Mouse (Mus musculus): ENCODE results near the gene Zfp276. TPM values are rescaled to one million over a fixed set of nuclear protein-coding genes. Genes with fewer than 3 reads are reported as not detected.
"Not testable (repeated sequence)": the region's sequence is repeated elsewhere in the genome, so short reads cannot be mapped to it uniquely, and the experiment has no call there.

The Zfp276 gene
- polyA plus RNA-seq, 1 experiment from 2014 or later, result 13.2 TPM

DNA sequence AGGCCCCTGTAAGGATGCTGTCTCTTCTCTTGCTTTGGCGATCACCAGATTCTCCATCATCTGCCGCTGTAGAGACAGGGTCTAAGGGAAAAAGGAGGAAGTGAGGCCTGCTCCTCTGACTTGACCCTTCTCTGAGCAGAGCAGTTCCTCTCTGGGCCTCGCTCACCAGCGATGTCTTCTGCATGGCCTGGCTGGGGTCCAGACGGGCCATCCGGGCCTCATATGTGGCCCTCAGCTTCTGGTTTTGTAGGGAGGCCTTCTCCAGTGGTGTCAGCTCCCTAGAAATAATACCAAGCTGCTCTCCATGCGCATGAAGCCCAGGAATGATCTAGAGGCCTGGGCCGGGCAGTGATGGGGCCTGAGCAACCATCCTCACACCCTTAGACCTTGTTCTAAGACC is 5.4 kb upstream of the Zfp276 start:
- ATAC-seq (replicated peaks; ENCODE audit: insufficient number of reproducible peaks, insufficient read depth, low FRiP score, low read depth), result no peak
- Histone ChIP-seq H3K27me3 (no peaks in the 10 kb centered on the region), H3K4me3 (no peak overlapping the region), H3K4me1 (replicated peaks) (peaks cover 10% of the 10 kb centered on the region), H3K4me2 (no peak overlapping the region), H3K9ac (no peak overlapping the region), H3K27ac (no peak overlapping the region), H3K9me3 (replicated peaks) (no peaks in the 10 kb centered on the region), H3K36me3 (peaks cover 65% of the 10 kb centered on the region)
- WGBS, result 87% methylated on average over 8 of the region's 8 CpGs

DNA sequence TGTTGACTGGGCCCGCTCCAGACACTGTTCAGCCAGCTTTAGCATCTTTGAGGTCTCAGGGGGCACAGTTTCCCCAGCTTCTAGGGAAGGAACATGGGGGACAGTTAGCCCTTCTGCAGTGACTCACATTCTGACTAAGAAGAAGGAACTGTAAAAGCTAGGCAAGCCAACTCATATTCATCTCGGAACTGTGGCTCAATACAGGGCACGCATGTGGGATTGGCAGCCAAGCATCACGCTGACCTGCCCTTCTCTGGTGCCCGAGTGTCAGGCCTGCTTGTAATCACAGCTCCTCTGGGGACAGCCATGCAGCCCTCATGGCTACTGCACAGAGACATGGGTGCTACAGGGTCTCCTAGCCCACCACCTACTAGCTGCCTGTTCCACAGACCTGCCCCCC is 3.1 kb upstream of the Zfp276 start:
- H3K4me3 ChIP-seq, result no peak overlapping the region
- no peak overlapping the region for H3K9ac ChIP-seq
- no peaks in the 10 kb centered on the region for H3K27me3 ChIP-seq
- no peaks in the 10 kb centered on the region for H3K9me3 ChIP-seq (replicated peaks)
- 88% methylated on average over 5 of the region's 5 CpGs for WGBS
- peaks cover 21% of the 10 kb centered on the region for H3K4me1 ChIP-seq (replicated peaks)
- no peak overlapping the region for H3K4me2 ChIP-seq
- H3K27ac ChIP-seq, result no peak overlapping the region
- H3K36me3 ChIP-seq, result peaks cover 45% of the 10 kb centered on the region
- ATAC-seq (replicated peaks; ENCODE audit: insufficient number of reproducible peaks, insufficient read depth, low FRiP score, low read depth), result no peak

DNA sequence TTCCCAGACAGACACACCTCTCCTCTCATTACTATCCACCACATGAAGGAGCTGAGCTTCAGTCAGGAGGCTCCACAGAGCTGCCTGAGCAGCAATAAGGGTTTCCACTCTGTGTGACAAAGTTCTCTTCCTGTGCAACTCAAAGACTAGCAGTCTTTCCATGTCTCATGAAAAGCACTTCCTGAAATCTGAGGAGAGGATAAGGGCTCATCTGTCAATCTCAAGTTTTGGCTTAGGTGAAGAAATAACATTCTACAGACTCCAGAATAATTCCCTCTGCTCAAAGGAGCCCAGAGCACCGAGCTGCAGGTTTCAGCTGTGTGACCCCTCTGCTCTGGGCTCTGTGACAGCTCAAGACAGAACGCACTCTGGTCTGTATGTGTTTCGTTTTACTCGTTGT is 1.1 kb upstream of the Zfp276 start:
- WGBS, result 34% methylated on average over 4 of the region's 4 CpGs
- Histone ChIP-seq H3K4me2 (peak overlapping the region; percentile 90), H3K9me3 (replicated peaks) (no peaks in the 10 kb centered on the region), H3K27ac (peak overlapping the region; percentile 90; the same call in 1 of the 2 replicates), H3K9ac (peak overlapping the region; percentile 98; the same call in 1 of the 2 replicates), H3K27me3 (no peaks in the 10 kb centered on the region), H3K36me3 (peaks cover 41% of the 10 kb centered on the region), H3K4me1 (replicated peaks) (peaks cover 21% of the 10 kb centered on the region), H3K4me3 (peak overlapping the region; percentile 96)
- ATAC-seq (replicated peaks; ENCODE audit: insufficient number of reproducible peaks, insufficient read depth, low FRiP score, low read depth), result no peak

DNA sequence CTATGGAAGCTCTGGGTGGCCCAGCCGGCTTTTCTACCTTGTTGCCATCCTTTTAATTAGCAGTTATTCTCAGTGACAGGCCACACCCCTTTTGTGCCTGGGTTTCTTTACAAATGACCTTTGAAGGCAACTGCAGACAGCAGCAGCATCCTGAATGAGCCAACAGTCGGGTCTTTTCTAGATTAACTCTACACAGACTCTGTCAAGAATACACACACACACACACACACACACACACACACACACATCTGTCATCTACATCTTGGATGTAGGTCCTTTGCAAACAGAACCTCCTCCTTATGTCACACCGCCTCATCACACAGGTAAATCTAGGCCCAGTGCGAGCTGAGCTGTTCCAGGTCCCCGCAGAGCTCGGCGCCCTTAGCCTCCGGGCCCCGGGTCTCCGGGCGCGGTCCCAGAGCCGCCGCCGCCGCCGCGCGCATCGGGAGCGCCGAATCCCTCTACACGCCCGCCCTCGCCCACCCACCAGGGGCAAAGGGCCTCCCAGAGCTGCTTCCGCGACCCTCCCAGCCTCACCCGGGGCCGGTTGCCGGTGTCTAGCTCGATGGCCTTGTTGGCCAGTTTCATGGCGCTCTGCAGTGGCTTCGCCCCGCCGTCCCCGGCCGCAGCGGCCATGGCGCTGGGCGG is 420 bp upstream of the Zfp276 start:
- no peaks in the 10 kb centered on the region for H3K9me3 ChIP-seq (replicated peaks)
- WGBS, result under 1% methylated on average over 40 of the region's 40 CpGs
- peaks cover 21% of the 10 kb centered on the region for H3K4me1 ChIP-seq (replicated peaks)
- no peaks in the 10 kb centered on the region for H3K27me3 ChIP-seq
- peak; percentile 32 for ATAC-seq (replicated peaks; ENCODE audit: insufficient number of reproducible peaks, insufficient read depth, low FRiP score, low read depth)
- H3K36me3 ChIP-seq, result peaks cover 37% of the 10 kb centered on the region
- peak overlapping the region; percentile 98 for H3K9ac ChIP-seq
- H3K4me2 ChIP-seq, result peak overlapping the region; percentile 90
- H3K27ac ChIP-seq, result peak overlapping the region; percentile 90
- peak overlapping the region; percentile 96 for H3K4me3 ChIP-seq

DNA sequence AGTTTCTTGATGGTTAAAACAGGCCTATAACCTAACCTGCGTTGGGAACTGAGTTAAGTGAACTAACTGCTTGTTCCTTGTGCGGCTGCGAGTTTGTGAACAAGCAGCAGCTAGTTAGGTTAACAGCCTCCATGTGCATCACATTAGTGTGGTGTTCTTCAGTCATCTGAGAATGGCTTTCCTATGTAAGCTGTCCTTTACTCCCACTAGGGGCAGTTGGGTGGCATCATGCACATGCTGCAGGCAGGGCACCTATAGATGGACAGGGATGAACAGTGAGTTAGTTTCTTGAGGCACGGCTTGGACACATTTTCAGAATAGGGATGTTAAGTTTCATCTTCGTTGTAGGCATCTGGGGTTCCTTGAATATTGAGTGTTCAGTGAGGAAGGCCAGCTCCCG is 1.2 kb downstream of the Zfp276 start:
- no peak overlapping the region for H3K27ac ChIP-seq

DNA sequence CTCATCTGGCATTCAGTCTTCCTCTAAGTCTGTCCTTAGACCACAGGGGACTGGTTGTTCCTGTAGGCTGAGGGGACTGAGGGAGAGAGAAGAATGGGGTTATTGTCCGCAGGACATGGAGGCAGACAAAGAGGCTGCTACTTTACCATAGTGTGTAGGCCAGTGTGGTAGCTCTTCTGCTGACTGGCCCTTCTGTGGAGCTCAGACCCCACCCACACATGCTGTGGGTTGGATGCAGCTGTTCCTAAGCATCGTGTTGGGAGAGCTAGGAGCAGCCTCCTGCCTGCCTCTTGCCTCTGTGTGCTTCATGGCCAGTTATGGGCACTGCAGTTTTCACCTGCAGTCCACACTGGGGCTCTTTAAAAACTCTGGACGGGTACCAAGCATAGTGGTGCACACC is 3.1 kb downstream of the Zfp276 start:
- no peaks in the 10 kb centered on the region for H3K27me3 ChIP-seq
- H3K4me1 ChIP-seq (replicated peaks), result peaks cover 21% of the 10 kb centered on the region
- H3K4me2 ChIP-seq, result no peak overlapping the region
- no peak overlapping the region for H3K9ac ChIP-seq
- no peak for ATAC-seq (replicated peaks; ENCODE audit: insufficient number of reproducible peaks, insufficient read depth, low FRiP score, low read depth)
- H3K9me3 ChIP-seq (replicated peaks), result no peaks in the 10 kb centered on the region
- WGBS, result 85% methylated on average over 3 of the region's 3 CpGs
- H3K4me3 ChIP-seq, result no peak overlapping the region
- H3K36me3 ChIP-seq, result peaks cover 43% of the 10 kb centered on the region
- H3K27ac ChIP-seq, result no peak overlapping the region

More for the DNA sequence above, 1.2 kb downstream of the Zfp276 start:
- Histone ChIP-seq H3K4me3 (peak overlapping the region; percentile 96), H3K36me3 (peaks cover 41% of the 10 kb centered on the region), H3K4me2 (peak overlapping the region; percentile 90), H3K27me3 (no peaks in the 10 kb centered on the region), H3K9ac (peak overlapping the region; percentile 98), H3K4me1 (replicated peaks) (peaks cover 21% of the 10 kb centered on the region), H3K9me3 (replicated peaks) (no peaks in the 10 kb centered on the region)
- 63% methylated on average over 6 of the region's 6 CpGs for WGBS
- ATAC-seq (replicated peaks; ENCODE audit: insufficient number of reproducible peaks, insufficient read depth, low FRiP score, low read depth), result no peak

DNA sequence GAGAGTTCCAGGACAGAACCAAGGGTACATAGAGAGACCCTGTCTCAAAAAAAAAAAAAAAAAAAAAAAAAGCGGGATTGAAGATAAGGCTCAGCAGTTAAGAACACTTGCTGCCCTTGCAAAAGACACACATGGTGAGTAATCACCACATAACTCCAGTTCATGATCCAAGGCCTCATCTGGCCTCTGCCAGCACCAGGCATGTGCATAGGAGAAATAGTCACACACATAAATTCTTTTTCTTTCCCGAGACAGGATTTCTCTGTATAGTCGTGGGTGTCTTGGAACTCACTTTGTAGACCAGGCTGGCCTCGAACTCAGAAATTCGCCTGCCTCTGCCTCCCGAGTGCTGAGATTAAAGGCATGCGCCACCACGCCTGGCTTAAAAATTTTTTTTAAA is 3.6 kb downstream of the Zfp276 start:
- H3K27me3 ChIP-seq; ATAC-seq (replicated peaks; ENCODE audit: insufficient number of reproducible peaks, insufficient read depth, low FRiP score, low read depth); H3K27ac ChIP-seq; H3K4me3 ChIP-seq; H3K9ac ChIP-seq; H3K9me3 ChIP-seq (replicated peaks); H3K4me2 ChIP-seq: not testable (repeated sequence)
- H3K4me1 ChIP-seq (replicated peaks), result peaks cover 19% of the 10 kb centered on the region
- H3K36me3 ChIP-seq, result peaks cover 43% of the 10 kb centered on the region
- 88% methylated on average over 8 of the region's 8 CpGs for WGBS

DNA sequence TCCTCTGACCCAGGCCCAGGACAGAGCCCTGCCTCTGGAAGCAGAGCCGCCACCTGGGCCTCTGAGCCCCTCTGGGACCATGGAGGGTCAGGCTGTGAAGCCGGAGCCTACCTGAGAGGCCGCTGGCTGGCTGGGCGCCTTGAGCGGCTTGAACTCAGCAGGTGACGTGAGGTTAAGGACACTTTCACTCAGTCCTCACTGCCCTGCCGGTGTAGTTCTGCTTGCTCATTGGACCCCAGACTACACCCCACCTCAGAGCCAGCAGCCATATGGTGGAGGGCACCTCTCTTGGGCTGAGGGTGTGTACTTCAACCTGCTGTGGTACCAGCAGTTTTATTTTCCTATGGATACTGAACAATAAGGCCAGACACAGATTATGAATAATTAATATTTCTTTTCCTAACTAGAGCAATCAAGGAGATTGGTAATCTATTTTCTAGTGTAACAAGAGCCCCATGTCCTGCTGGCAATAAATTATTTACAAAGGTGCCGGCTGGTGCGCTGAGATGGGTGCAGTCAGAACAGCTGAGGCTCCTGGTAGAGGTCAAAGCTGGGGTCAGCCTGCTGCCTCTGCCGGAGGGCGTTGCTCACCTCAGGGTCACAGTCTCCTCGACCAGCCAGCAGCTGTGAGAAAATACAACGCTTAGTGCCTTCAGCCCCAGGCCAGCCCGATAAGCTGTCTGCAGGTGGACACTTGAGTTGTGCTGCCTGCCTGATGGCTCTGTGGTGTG is 14.1 kb downstream of the Zfp276 start:
- Histone ChIP-seq H3K4me1 (replicated peaks) (no peaks in the 10 kb centered on the region), H3K4me3 (no peak overlapping the region), H3K36me3 (peaks cover 63% of the 10 kb centered on the region), H3K27ac (no peak overlapping the region), H3K9ac (no peak overlapping the region), H3K9me3 (replicated peaks) (no peaks in the 10 kb centered on the region), H3K27me3 (no peaks in the 10 kb centered on the region), H3K4me2 (no peak overlapping the region)
- WGBS, result 72% methylated on average over 14 of the region's 14 CpGs
- no peak for ATAC-seq (replicated peaks; ENCODE audit: insufficient number of reproducible peaks, insufficient read depth, low FRiP score, low read depth)

DNA sequence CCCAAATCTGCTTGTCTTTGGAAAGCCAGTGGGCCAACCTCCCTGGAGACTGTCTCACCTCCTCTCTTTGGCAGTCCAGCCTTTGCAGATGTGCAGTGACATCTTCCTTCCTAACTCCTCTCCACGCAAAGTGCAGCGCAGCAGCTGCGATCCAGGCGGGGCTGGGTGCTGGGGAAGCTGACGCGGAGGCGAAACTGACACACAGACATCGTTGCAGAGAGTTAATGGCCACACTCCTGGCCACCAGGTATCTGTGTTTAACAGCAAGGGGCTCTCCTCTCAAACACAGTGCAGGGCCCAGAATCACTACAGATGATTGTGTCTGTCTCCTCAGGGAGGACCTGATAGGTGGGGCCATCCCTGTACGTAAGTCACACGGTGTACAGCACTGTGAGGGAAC is 17.2 kb downstream of the Zfp276 start:
- Histone ChIP-seq H3K4me2 (no peak overlapping the region), H3K9ac (no peak overlapping the region), H3K36me3 (peaks cover 40% of the 10 kb centered on the region), H3K4me1 (replicated peaks) (no peaks in the 10 kb centered on the region), H3K27ac (no peak overlapping the region), H3K9me3 (replicated peaks) (no peaks in the 10 kb centered on the region), H3K27me3 (no peaks in the 10 kb centered on the region), H3K4me3 (no peak overlapping the region)
- WGBS, result 90% methylated on average over 10 of the region's 10 CpGs
- no peak for ATAC-seq (replicated peaks; ENCODE audit: insufficient number of reproducible peaks, insufficient read depth, low FRiP score, low read depth)

DNA sequence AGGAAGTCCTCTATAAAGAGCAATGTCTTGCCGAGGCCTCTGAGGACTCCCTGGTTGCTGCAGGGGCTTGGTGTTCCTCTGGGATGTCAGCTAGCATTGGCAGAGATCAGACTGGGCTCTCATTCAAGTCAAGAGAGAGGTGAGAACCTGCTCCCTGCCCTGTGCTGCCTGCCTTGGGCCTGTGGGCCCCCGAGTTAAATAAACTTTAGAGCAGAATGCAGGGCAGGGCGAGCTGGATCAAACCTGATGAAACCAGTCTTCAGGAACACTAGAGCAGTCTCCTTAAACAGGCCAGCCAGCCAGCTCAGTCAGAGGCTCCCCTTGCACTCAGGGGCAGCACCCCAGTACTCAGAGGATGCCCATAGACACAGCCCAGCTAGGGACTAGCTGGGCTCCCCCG is 17.9 kb downstream of the Zfp276 start:
- H3K4me3 ChIP-seq, result no peak overlapping the region
- no peaks in the 10 kb centered on the region for H3K27me3 ChIP-seq
- peaks cover 33% of the 10 kb centered on the region for H3K36me3 ChIP-seq
- no peaks in the 10 kb centered on the region for H3K4me1 ChIP-seq (replicated peaks)
- no peaks in the 10 kb centered on the region for H3K9me3 ChIP-seq (replicated peaks)
- 69% methylated on average over 4 of the region's 4 CpGs for WGBS
- no peak for ATAC-seq (replicated peaks; ENCODE audit: insufficient number of reproducible peaks, insufficient read depth, low FRiP score, low read depth)
- no peak overlapping the region for H3K9ac ChIP-seq
- H3K4me2 ChIP-seq, result no peak overlapping the region
- H3K27ac ChIP-seq, result no peak overlapping the region

DNA sequence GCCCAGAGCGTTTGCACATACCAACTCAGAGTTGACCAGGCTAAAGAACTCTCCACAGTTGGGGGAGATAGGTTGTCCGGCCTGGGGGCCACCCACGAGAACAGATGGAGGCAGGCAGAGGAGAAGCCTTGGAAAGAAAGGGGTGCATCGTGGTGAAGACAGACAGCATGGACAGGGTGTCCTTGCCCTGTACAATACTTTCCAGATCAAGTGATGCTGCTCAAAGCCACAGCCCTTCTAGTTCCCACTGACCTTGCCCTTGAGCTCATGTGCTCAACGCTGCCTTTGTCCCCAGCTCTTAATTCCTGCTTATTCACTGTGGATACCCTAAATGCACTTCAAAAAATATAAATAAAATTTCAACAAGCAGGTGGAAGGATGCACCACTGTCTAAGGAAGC is 20.5 kb downstream of the Zfp276 start:
- ATAC-seq (replicated peaks; ENCODE audit: insufficient number of reproducible peaks, insufficient read depth, low FRiP score, low read depth), result no peak
- Histone ChIP-seq H3K9me3 (replicated peaks) (no peaks in the 10 kb centered on the region), H3K36me3 (peaks cover 7% of the 10 kb centered on the region; the same call in 1 of the 2 replicates), H3K9ac (no peak overlapping the region), H3K4me1 (replicated peaks) (no peaks in the 10 kb centered on the region), H3K27me3 (no peaks in the 10 kb centered on the region), H3K4me3 (no peak overlapping the region), H3K4me2 (no peak overlapping the region), H3K27ac (no peak overlapping the region)
- WGBS, result 86% methylated on average over 5 of the region's 5 CpGs

DNA sequence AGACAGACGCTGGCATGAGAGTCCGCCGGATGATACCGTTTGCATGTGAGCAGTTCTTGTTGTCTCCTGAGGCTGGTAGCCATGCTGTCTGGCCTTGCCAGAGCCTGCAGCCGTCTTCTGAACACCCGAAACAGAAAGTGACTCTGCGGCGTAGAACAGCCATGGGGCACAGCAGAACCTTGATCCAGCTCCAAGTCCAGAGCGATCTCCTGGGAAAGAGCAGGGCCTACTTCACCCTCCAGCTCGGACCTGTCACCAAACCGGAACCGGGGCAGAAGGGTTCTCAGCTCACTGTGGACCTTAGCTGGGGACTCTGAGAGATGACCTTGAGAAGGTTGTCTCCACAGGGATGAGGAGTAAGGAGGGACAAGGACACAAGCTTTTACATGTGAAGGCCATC is 21.1 kb downstream of the Zfp276 start:
- 95% methylated on average over 12 of the region's 12 CpGs for WGBS
- ATAC-seq (replicated peaks; ENCODE audit: insufficient number of reproducible peaks, insufficient read depth, low FRiP score, low read depth), result no peak
- H3K36me3 ChIP-seq, result peaks cover 8% of the 10 kb centered on the region; the same call in 1 of the 2 replicates

More for the DNA sequence above, 21.1 kb downstream of the Zfp276 start:
- H3K27me3 ChIP-seq, result no peaks in the 10 kb centered on the region
- H3K9ac ChIP-seq, result no peak overlapping the region
- no peak overlapping the region for H3K27ac ChIP-seq
- H3K9me3 ChIP-seq (replicated peaks), result no peaks in the 10 kb centered on the region
- no peak overlapping the region for H3K4me3 ChIP-seq
- no peaks in the 10 kb centered on the region for H3K4me1 ChIP-seq (replicated peaks)
- H3K4me2 ChIP-seq, result no peak overlapping the region

Data from heart, embryonic 15.5 days (tissue).